Mouse (Mus musculus): ENCODE data around the gene Dhodh. TPM values are rescaled to one million over a fixed set of nuclear protein-coding genes. Genes with fewer than 3 reads are reported as not detected.

Gene Dhodh
- polyA plus RNA-seq, 1 experiment, result 25.8 TPM

DNA sequence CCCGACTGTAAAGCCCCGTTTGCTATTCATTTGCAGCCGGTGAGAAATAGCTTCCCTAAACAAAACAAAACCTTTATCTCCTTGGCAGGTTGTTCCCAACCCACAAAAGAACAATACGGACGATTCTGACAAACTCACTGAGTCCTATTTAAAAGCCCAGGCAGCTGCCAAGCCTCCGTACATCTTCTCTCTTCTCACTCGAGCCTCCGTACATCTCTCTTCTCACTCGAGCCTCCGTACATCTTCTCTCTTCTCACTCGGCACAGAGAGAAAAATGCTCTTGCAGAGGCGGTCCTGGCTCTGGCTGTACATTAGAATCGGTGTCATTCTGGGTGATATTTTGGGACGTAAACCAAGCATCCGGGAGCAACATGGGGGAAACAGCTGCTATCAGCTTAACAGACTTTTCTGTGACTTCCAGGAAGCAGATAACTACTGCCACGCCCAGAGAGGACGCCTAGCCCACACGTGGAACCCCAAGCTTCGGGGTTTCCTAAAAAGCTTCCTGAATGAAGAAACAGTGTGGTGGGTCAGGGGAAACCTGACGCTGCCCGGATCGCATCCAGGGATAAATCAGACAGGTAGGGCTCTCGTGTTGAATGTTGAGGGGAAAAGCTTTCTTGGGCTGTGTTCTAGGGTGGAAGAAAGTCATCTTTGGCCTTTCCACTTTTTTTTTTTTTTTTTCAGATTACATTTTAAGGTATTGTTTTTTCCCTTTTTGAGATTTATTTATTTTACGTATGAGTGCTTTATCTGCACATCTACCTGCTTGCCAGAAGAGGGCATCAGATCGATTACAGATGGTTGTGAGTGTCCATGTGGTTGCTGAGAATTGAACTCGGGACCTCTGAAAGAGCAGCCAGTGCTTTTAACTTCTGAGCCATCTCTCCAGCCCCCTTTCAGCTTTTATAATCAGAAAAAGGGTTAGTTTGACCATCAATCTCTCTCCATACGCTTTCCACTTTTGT is 6.1 kb upstream of the Dhodh start, which contains the start of gene Pkd1l3:
TSS of gene Pkd1l3 (plus strand) at position 275 of the 968 bp plus-strand sequence.
- Histone ChIP-seq H3K9me3 (replicated peaks; ENCODE audit: control insufficient read depth, insufficient read depth, low read length, poor library complexity, severe bottlenecking) (no peaks in the 10 kb centered on the region), H3K9ac (ENCODE audit: low read depth, poor library complexity, severe bottlenecking) (peak within 1 kb of the TSS; percentile 47; the same call in 1 of the 2 replicates), H3K36me3 (ENCODE audit: control insufficient read depth, insufficient read depth, low read length, poor library complexity, severe bottlenecking) (no peaks in the 10 kb centered on the region), H3K4me3 (ENCODE audit: low read depth, low read length) (peak within 1 kb of the TSS; percentile 48), H3K27me3 (ENCODE audit: control insufficient read depth, insufficient read depth, low read length, poor library complexity, severe bottlenecking) (no peaks in the 10 kb centered on the region), H3K27ac (ENCODE audit: insufficient read depth, low read length) (no peak within 1 kb of the TSS), H3K4me1 (ENCODE audit: control insufficient read depth, insufficient read depth, low read length) (no peaks in the 10 kb centered on the region)
- TF ChIP-seq CTCF (IDR thresholded peaks at IDR 0.05; ENCODE audit: low read depth, low read length) (no peak), POLR2A (IDR thresholded peaks at IDR 0.05; ENCODE audit: insufficient read depth, low read length) (no peak), EP300 (IDR thresholded peaks at IDR 0.05; ENCODE audit: insufficient read depth, low read depth, low read length) (no peak)

DNA sequence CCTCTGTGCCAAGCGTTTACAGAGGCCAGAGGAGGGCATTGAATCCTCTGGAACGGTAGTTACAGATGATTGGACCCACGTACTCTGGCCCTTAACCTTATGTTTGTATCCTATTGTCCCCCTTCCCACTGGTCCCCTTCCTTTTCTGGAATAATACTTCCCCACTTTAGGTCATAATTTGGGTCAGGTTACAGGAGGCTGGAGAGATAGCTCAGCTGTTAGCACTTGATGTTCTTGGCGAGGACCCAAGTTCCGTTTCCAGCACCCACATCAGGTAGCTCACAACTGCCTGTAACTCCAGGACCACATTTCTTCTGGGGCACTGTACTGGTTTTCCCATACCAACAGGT is 655 bp upstream of the Dhodh start:
- H3K27me3 ChIP-seq (ENCODE audit: control insufficient read depth, insufficient read depth, low read length, poor library complexity, severe bottlenecking), result no peaks in the 10 kb centered on the region
- H3K9me3 ChIP-seq (replicated peaks; ENCODE audit: control insufficient read depth, insufficient read depth, low read length, poor library complexity, severe bottlenecking), result no peaks in the 10 kb centered on the region
- peak overlapping the region; percentile 70 for H3K9ac ChIP-seq (ENCODE audit: low read depth, poor library complexity, severe bottlenecking)
- no peak for TF ChIP-seq EP300 (IDR thresholded peaks at IDR 0.05; ENCODE audit: insufficient read depth, low read depth, low read length)
- TF ChIP-seq POLR2A (IDR thresholded peaks at IDR 0.05; ENCODE audit: insufficient read depth, low read length), result no peak
- TF ChIP-seq CTCF (IDR thresholded peaks at IDR 0.05; ENCODE audit: low read depth, low read length), result no peak
- peak overlapping the region; percentile 31; the same call in 1 of the 2 replicates for H3K4me3 ChIP-seq (ENCODE audit: low read depth, low read length)
- no peaks in the 10 kb centered on the region for H3K4me1 ChIP-seq (ENCODE audit: control insufficient read depth, insufficient read depth, low read length)
- peaks cover 12% of the 10 kb centered on the region for H3K36me3 ChIP-seq (ENCODE audit: control insufficient read depth, insufficient read depth, low read length, poor library complexity, severe bottlenecking)
- peak overlapping the region; percentile 78 for H3K27ac ChIP-seq (ENCODE audit: insufficient read depth, low read length)

DNA sequence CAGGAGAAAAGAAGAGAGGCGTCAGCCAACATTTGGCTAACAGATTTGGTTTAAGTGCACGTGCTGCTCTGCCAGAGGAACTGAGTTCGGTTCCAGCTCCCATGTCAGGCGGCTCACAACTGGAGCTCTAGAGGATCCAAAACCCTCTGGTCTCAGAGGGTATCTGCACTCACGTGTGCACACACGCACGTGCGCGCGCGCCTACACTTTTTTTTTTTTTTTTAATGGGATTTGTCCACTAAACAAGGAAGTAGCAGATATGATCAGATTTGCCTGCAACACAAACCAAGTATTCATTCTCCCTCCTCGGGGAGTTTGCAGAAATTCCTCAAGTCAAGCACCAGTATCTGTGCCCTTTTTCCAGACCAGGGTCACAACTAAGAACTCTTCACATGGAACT is 823 bp downstream of the Dhodh start:
- H3K27ac ChIP-seq (ENCODE audit: insufficient read depth, low read length), result no peak overlapping the region

DNA sequence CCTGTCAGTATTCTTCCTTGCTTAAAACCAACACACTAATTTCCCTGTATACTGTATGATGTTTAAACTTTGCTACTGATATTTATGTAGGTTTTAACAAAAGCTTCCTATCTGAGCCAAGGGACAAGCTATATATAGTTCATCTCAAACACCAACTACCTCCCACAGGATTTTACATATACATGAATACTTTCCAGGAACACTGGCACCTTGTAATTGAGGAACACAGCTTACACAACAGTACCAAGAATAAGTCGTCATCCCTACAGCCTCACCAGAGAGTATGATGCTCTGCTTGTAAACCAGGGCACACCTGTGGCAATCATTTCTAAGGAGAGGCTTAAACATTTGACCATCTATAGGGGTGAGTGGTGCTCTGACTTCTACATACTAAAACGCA is 1.7 kb downstream of the Dhodh start:
- Histone ChIP-seq H3K27ac (ENCODE audit: insufficient read depth, low read length) (no peak overlapping the region), H3K9ac (ENCODE audit: low read depth, poor library complexity, severe bottlenecking) (no peak overlapping the region), H3K36me3 (ENCODE audit: control insufficient read depth, insufficient read depth, low read length, poor library complexity, severe bottlenecking) (peaks cover 34% of the 10 kb centered on the region), H3K9me3 (replicated peaks; ENCODE audit: control insufficient read depth, insufficient read depth, low read length, poor library complexity, severe bottlenecking) (no peaks in the 10 kb centered on the region), H3K4me1 (ENCODE audit: control insufficient read depth, insufficient read depth, low read length) (no peaks in the 10 kb centered on the region), H3K4me3 (ENCODE audit: low read depth, low read length) (no peak overlapping the region), H3K27me3 (ENCODE audit: control insufficient read depth, insufficient read depth, low read length, poor library complexity, severe bottlenecking) (no peaks in the 10 kb centered on the region)
- TF ChIP-seq CTCF (IDR thresholded peaks at IDR 0.05; ENCODE audit: low read depth, low read length) (no peak), EP300 (IDR thresholded peaks at IDR 0.05; ENCODE audit: insufficient read depth, low read depth, low read length) (no peak), POLR2A (IDR thresholded peaks at IDR 0.05; ENCODE audit: insufficient read depth, low read length) (no peak)

More for the DNA sequence above, 823 bp downstream of the Dhodh start:
- no peaks in the 10 kb centered on the region for H3K4me1 ChIP-seq (ENCODE audit: control insufficient read depth, insufficient read depth, low read length)
- TF ChIP-seq POLR2A (IDR thresholded peaks at IDR 0.05; ENCODE audit: insufficient read depth, low read length) (no peak), EP300 (IDR thresholded peaks at IDR 0.05; ENCODE audit: insufficient read depth, low read depth, low read length) (no peak), CTCF (IDR thresholded peaks at IDR 0.05; ENCODE audit: low read depth, low read length) (no peak)
- H3K9me3 ChIP-seq (replicated peaks; ENCODE audit: control insufficient read depth, insufficient read depth, low read length, poor library complexity, severe bottlenecking), result no peaks in the 10 kb centered on the region
- H3K4me3 ChIP-seq (ENCODE audit: low read depth, low read length), result peak overlapping the region; percentile 73
- H3K27me3 ChIP-seq (ENCODE audit: control insufficient read depth, insufficient read depth, low read length, poor library complexity, severe bottlenecking), result no peaks in the 10 kb centered on the region
- H3K9ac ChIP-seq (ENCODE audit: low read depth, poor library complexity, severe bottlenecking), result peak overlapping the region; percentile 70
- peaks cover 26% of the 10 kb centered on the region for H3K36me3 ChIP-seq (ENCODE audit: control insufficient read depth, insufficient read depth, low read length, poor library complexity, severe bottlenecking)

DNA sequence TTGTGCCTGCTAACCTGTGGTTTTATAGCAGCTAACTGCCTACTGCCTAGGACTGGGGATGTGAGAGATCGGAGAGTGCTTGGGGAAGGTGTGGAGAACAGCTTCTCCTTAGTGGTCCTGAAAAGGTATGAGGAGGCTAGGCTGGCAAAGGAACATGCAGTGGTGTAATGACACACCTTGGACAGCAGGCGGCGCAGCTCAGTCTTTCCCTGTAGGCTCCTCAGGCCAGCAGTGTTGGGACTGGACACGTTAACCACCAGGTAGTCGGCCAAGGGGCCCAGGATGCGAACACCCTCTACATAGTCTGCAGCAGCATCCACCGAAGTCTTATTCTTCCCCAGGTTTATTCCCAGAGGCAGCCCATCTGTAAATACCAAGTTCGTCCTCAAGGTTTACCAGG is 12.6 kb downstream of the Dhodh start:
- Histone ChIP-seq H3K4me3 (ENCODE audit: low read depth, low read length) (no peak overlapping the region), H3K36me3 (ENCODE audit: control insufficient read depth, insufficient read depth, low read length, poor library complexity, severe bottlenecking) (peaks cover 37% of the 10 kb centered on the region), H3K27ac (ENCODE audit: insufficient read depth, low read length) (no peak overlapping the region), H3K4me1 (ENCODE audit: control insufficient read depth, insufficient read depth, low read length) (no peaks in the 10 kb centered on the region), H3K9ac (ENCODE audit: low read depth, poor library complexity, severe bottlenecking) (no peak overlapping the region), H3K9me3 (replicated peaks; ENCODE audit: control insufficient read depth, insufficient read depth, low read length, poor library complexity, severe bottlenecking) (no peaks in the 10 kb centered on the region), H3K27me3 (ENCODE audit: control insufficient read depth, insufficient read depth, low read length, poor library complexity, severe bottlenecking) (no peaks in the 10 kb centered on the region)
- peak; percentile 96 for TF ChIP-seq CTCF (IDR thresholded peaks at IDR 0.05; ENCODE audit: low read depth, low read length)
- TF ChIP-seq POLR2A (IDR thresholded peaks at IDR 0.05; ENCODE audit: insufficient read depth, low read length), result no peak

Measured in ES-Bruce4 (cell line).